Comparison of ENCODE assay signal across 16 mouse cellular contexts in the genomic region with DNA sequence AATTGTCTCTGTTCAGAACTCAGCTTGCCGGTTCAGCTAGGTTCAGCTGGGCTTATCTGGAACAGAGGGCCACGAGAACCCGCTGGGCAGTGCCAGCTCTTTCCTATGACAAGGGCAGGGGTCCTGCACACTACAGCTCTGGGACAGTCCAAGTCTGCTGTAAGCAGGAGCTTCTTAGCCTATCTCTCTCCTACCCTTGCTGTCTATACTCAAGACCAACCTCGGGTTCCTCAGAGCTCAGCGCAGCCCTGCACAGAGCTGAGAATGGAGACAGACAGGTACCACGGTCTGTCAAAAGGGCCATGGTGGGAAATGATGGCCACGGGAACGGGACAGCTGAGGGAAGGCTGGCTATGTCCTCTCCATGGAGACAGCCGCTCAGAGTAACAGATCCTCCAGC. TPM values are rescaled to one million over a fixed set of nuclear protein-coding genes. Genes with fewer than 3 reads are reported as not detected.
DNase-seq lines count a peak whose midpoint lies in the region; ATAC-seq and TF ChIP-seq lines count a peak whose summit lies in the region.
"Had no signal": no experiment of that assay in that cellular context is flagged by ENCODE, and none has a peak within 500 bp of the region (broad histone marks: within the 10 kb centered on the region; RNA-seq: fewer than 3 reads in every experiment).

No protein-coding gene starts in this region.

- H3K27me3 ChIP-seq in limb, embryonic 13.5 days = peaks cover 49% of the 10 kb centered on the region
- peaks cover 54% of the 10 kb centered on the region for H3K27me3 ChIP-seq in limb, embryonic 10.5 days (ENCODE audit: low read depth, poor library complexity, severe bottlenecking)
- no peaks in the 10 kb centered on the region for H3K27me3 ChIP-seq in forebrain, embryonic 16.5 days (replicated peaks; ENCODE audit: control insufficient read depth, insufficient read depth, low read length)
- no peaks in the 10 kb centered on the region for H3K27me3 ChIP-seq in hindbrain, postnatal 0 days (ENCODE audit: insufficient read depth, low read length)

- H3K9me3 ChIP-seq in limb, embryonic 13.5 days = no peaks in the 10 kb centered on the region
- no peaks in the 10 kb centered on the region for H3K9me3 ChIP-seq in limb, embryonic 10.5 days (replicated peaks)
- no peaks in the 10 kb centered on the region for H3K9me3 ChIP-seq in forebrain, embryonic 16.5 days (ENCODE audit: control insufficient read depth, low read length)
- no peaks in the 10 kb centered on the region for H3K9me3 ChIP-seq in hindbrain, postnatal 0 days (ENCODE audit: low read length)
- H3K9me3 ChIP-seq: embryonic facial prominence, embryonic 15.5 days; intestine, embryonic 15.5 days had no signal

- no peak for DNase-seq in limb, embryonic 10.5 days (ENCODE audit: low spot score)
- DNase-seq in hindbrain, postnatal 0 days (ENCODE audit: low spot score) = no peak
- no peak for DNase-seq in cerebellum, adult 8-10 months
- DNase-seq: thymus, postnatal 36 days had no signal

- H3K36me3 ChIP-seq in limb, embryonic 13.5 days = peaks cover 8% of the 10 kb centered on the region
- peaks cover 8% of the 10 kb centered on the region for H3K36me3 ChIP-seq in limb, embryonic 10.5 days
- peaks cover 5% of the 10 kb centered on the region; the same call in 1 of the 2 replicates for H3K36me3 ChIP-seq in forebrain, embryonic 16.5 days (ENCODE audit: control insufficient read depth, insufficient read depth)
- H3K36me3 ChIP-seq in hindbrain, postnatal 0 days (ENCODE audit: insufficient read depth, low read length) = 0 out of 2 replicates have a peak, but pooled peaks cover 6% of the 10 kb centered on the region
- H3K36me3 ChIP-seq: intestine, embryonic 15.5 days had no signal

- H3K4me3 ChIP-seq in limb, embryonic 13.5 days = no peak overlapping the region
- H3K4me3 ChIP-seq in limb, embryonic 10.5 days = no peak overlapping the region
- H3K4me3 ChIP-seq in forebrain, embryonic 16.5 days (replicated peaks; ENCODE audit: low read length) = peak overlapping the region; percentile 65
- peak overlapping the region; percentile 53 for H3K4me3 ChIP-seq in hindbrain, postnatal 0 days (ENCODE audit: low read length)
- peak overlapping the region; percentile 29 for H3K4me3 ChIP-seq in olfactory bulb, adult 2 months (ENCODE audit: insufficient read depth, low read depth, low read length)
- H3K4me3 ChIP-seq: embryonic facial prominence, embryonic 15.5 days; intestine, embryonic 15.5 days had no signal

- ATAC-seq in limb, embryonic 13.5 days (ENCODE audit: low FRiP score, low read depth) = no peak
- ATAC-seq in forebrain, embryonic 16.5 days = no peak
- ATAC-seq in hindbrain, postnatal 0 days = no peak
- ATAC-seq in frontal cortex, adult (ENCODE audit: low TSS enrichment) = no peak

- no peak for TF ChIP-seq CTCF in hindbrain, postnatal 0 days (IDR thresholded peaks at IDR 0.05; ENCODE audit: low read depth)
- TF ChIP-seq CTCF in olfactory bulb, adult 2 months (IDR thresholded peaks at IDR 0.05; ENCODE audit: insufficient read depth, low read depth, low read length) = no peak

- no peak overlapping the region for H3K27ac ChIP-seq in limb, embryonic 13.5 days
- no peak overlapping the region for H3K27ac ChIP-seq in limb, embryonic 10.5 days
- H3K27ac ChIP-seq in forebrain, embryonic 16.5 days (ENCODE audit: low read length) = peak overlapping the region; percentile 19; the same call in 1 of the 2 replicates
- H3K27ac ChIP-seq in hindbrain, postnatal 0 days = 0 out of 2 replicates have a peak overlapping the region, but pooled peaks have one; percentile 97
- H3K27ac ChIP-seq in olfactory bulb, adult 2 months (ENCODE audit: insufficient read depth, low read depth, low read length) = peak overlapping the region; percentile 100; the same call in 1 of the 2 replicates
- H3K27ac ChIP-seq: embryonic facial prominence, embryonic 15.5 days; intestine, embryonic 15.5 days; liver, embryonic 14.5 days had no signal

- no peak for TF ChIP-seq POLR2A in olfactory bulb, adult 2 months (IDR thresholded peaks at IDR 0.05; ENCODE audit: insufficient read depth, low read depth, low read length)

- WGBS in limb, embryonic 13.5 days = 80% methylated on average over 9 of the region's 9 CpGs
- 88% methylated on average over 9 of the region's 9 CpGs for WGBS in limb, embryonic 10.5 days
- WGBS in forebrain, embryonic 16.5 days = 82% methylated on average over 9 of the region's 9 CpGs
- WGBS in hindbrain, postnatal 0 days = 62% methylated on average over 9 of the region's 9 CpGs
- WGBS in olfactory bulb, adult 2 months = 57% methylated on average over 9 of the region's 9 CpGs

- H3K4me2 ChIP-seq in limb, embryonic 13.5 days (replicated peaks) = no peak overlapping the region
- peak overlapping the region; percentile 71 for H3K4me2 ChIP-seq in forebrain, embryonic 16.5 days (ENCODE audit: low read length)
- peak overlapping the region; percentile 77 for H3K4me2 ChIP-seq in hindbrain, postnatal 0 days (ENCODE audit: low read depth, low read length)

- 0 out of 2 replicates have a peak overlapping the region, but pooled peaks have one; percentile 48 for H3K9ac ChIP-seq in limb, embryonic 13.5 days
- peak overlapping the region; percentile 82 for H3K9ac ChIP-seq in forebrain, embryonic 16.5 days (replicated peaks; ENCODE audit: low read depth, low read length)
- peak overlapping the region; percentile 71; the same call in 1 of the 2 replicates for H3K9ac ChIP-seq in hindbrain, postnatal 0 days (replicated peaks; ENCODE audit: low read length)
- H3K9ac ChIP-seq: embryonic facial prominence, embryonic 15.5 days; intestine, embryonic 15.5 days; liver, embryonic 14.5 days had no signal

- peaks cover 40% of the 10 kb centered on the region for H3K4me1 ChIP-seq in limb, embryonic 13.5 days
- peaks cover 37% of the 10 kb centered on the region for H3K4me1 ChIP-seq in limb, embryonic 10.5 days
- peaks cover 54% of the 10 kb centered on the region for H3K4me1 ChIP-seq in forebrain, embryonic 16.5 days (replicated peaks; ENCODE audit: control insufficient read depth, insufficient read depth, low read length)
- H3K4me1 ChIP-seq in hindbrain, postnatal 0 days (ENCODE audit: insufficient read depth, low read length) = peaks cover 24% of the 10 kb centered on the region
- H3K4me1 ChIP-seq in olfactory bulb, adult 2 months (ENCODE audit: control insufficient read depth, insufficient read depth, low read length) = peaks cover 61% of the 10 kb centered on the region

RNA-seq across cellular contexts. Expression of a gene that starts 2.6 kb away (rescaled TPM):
- polyA plus RNA-seq in limb, embryonic 13.5 days (2015; fragmentation: Nextera tagmentation; extraction: Ambion mirVana) = 1.2 and 2.5 TPM in 2 replicates
- 0.35 and 0.59 TPM in 2 replicates for polyA plus RNA-seq in limb, embryonic 10.5 days (2016; fragmentation: Nextera tagmentation; extraction: Ambion mirVana)
- 62.5 and 71.1 TPM in 2 replicates for polyA plus RNA-seq in forebrain, embryonic 16.5 days (2015; fragmentation: Nextera tagmentation; extraction: Ambion mirVana)
- 84.0 and 84.9 TPM in 2 replicates for total RNA-seq in hindbrain, postnatal 0 days (2014; rRNA removed)
- 54.7 and 56.7 TPM in 2 replicates for polyA plus RNA-seq in hindbrain, postnatal 0 days (2015; fragmentation: Nextera tagmentation; extraction: Ambion mirVana)
- not detected in 2 replicates for polyA plus RNA-seq in olfactory bulb, adult 2 months (2012; ENCODE audit: insufficient read depth, insufficient read length, low replicate concordance, missing spikeins)
- total RNA-seq: megakaryocyte progenitor cell, adult 5-6 weeks had no signal

RNA-seq across cellular contexts. Expression of a gene that starts 22.6 kb away (rescaled TPM):
- 33.1 and 37.7 TPM in 2 replicates for polyA plus RNA-seq in limb, embryonic 13.5 days (2015; fragmentation: Nextera tagmentation; extraction: Ambion mirVana)
- polyA plus RNA-seq in limb, embryonic 10.5 days (2016; fragmentation: Nextera tagmentation; extraction: Ambion mirVana) = 70.3 and 85.2 TPM in 2 replicates
- 28.2 and 32.2 TPM in 2 replicates for polyA plus RNA-seq in forebrain, embryonic 16.5 days (2015; fragmentation: Nextera tagmentation; extraction: Ambion mirVana)
- total RNA-seq in hindbrain, postnatal 0 days (2014; rRNA removed) = 44.0 and 53.5 TPM in 2 replicates
- polyA plus RNA-seq in hindbrain, postnatal 0 days (2015; fragmentation: Nextera tagmentation; extraction: Ambion mirVana) = 31.3 and 34.7 TPM in 2 replicates
- polyA plus RNA-seq in olfactory bulb, adult 2 months (2012; ENCODE audit: insufficient read depth, insufficient read length, low replicate concordance, missing spikeins) = not detected in 2 replicates

RNA-seq across cellular contexts. Expression of a gene that starts 35.2 kb away (rescaled TPM):
- polyA plus RNA-seq in limb, embryonic 13.5 days (2015; fragmentation: Nextera tagmentation; extraction: Ambion mirVana) = not detected in 2 replicates
- not detected in 2 replicates for polyA plus RNA-seq in limb, embryonic 10.5 days (2016; fragmentation: Nextera tagmentation; extraction: Ambion mirVana)
- not detected in 2 replicates for polyA plus RNA-seq in forebrain, embryonic 16.5 days (2015; fragmentation: Nextera tagmentation; extraction: Ambion mirVana)
- not detected in 2 replicates for total RNA-seq in hindbrain, postnatal 0 days (2014; rRNA removed)
- not detected in 2 replicates for polyA plus RNA-seq in hindbrain, postnatal 0 days (2015; fragmentation: Nextera tagmentation; extraction: Ambion mirVana)
- polyA plus RNA-seq in olfactory bulb, adult 2 months (2012; ENCODE audit: insufficient read depth, insufficient read length, low replicate concordance, missing spikeins) = not detected in 2 replicates
- total RNA-seq: ES-E14; gastrocnemius, adult 8-10 months; left cerebral cortex, adult 8-10 months; megakaryocyte progenitor cell, adult 5-6 weeks had no signal
- polyA plus RNA-seq: embryonic facial prominence, embryonic 15.5 days; intestine, embryonic 15.5 days; liver, embryonic 14.5 days; spleen, adult 2 months had no signal

RNA-seq across cellular contexts. Expression of a gene that starts 55.1 kb away (rescaled TPM):
- 5.5 and 7.8 TPM in 2 replicates for polyA plus RNA-seq in limb, embryonic 13.5 days (2015; fragmentation: Nextera tagmentation; extraction: Ambion mirVana)
- 2.6 and 3.3 TPM in 2 replicates for polyA plus RNA-seq in limb, embryonic 10.5 days (2016; fragmentation: Nextera tagmentation; extraction: Ambion mirVana)
- polyA plus RNA-seq in forebrain, embryonic 16.5 days (2015; fragmentation: Nextera tagmentation; extraction: Ambion mirVana) = 7.9 and 8.1 TPM in 2 replicates
- total RNA-seq in hindbrain, postnatal 0 days (2014; rRNA removed) = 27.7 and 29.3 TPM in 2 replicates
- polyA plus RNA-seq in hindbrain, postnatal 0 days (2015; fragmentation: Nextera tagmentation; extraction: Ambion mirVana) = 23.9 and 24.2 TPM in 2 replicates
- not detected in 2 replicates for polyA plus RNA-seq in olfactory bulb, adult 2 months (2012; ENCODE audit: insufficient read depth, insufficient read length, low replicate concordance, missing spikeins)
- total RNA-seq: megakaryocyte progenitor cell, adult 5-6 weeks had no signal

RNA-seq across cellular contexts. Expression of a gene that starts 56.5 kb away (rescaled TPM):
- polyA plus RNA-seq in limb, embryonic 13.5 days (2015; fragmentation: Nextera tagmentation; extraction: Ambion mirVana) = 99.0 and 102 TPM in 2 replicates
- 125 and 132 TPM in 2 replicates for polyA plus RNA-seq in limb, embryonic 10.5 days (2016; fragmentation: Nextera tagmentation; extraction: Ambion mirVana)
- polyA plus RNA-seq in forebrain, embryonic 16.5 days (2015; fragmentation: Nextera tagmentation; extraction: Ambion mirVana) = 101 and 107 TPM in 2 replicates
- 62.8 and 77.5 TPM in 2 replicates for total RNA-seq in hindbrain, postnatal 0 days (2014; rRNA removed)
- polyA plus RNA-seq in hindbrain, postnatal 0 days (2015; fragmentation: Nextera tagmentation; extraction: Ambion mirVana) = 74.1 and 80.2 TPM in 2 replicates
- not detected in 2 replicates for polyA plus RNA-seq in olfactory bulb, adult 2 months (2012; ENCODE audit: insufficient read depth, insufficient read length, low replicate concordance, missing spikeins)

Comparison
In these comparisons a context has a peak if more than half of its experiments do, and no peak if none do; other contexts are left out.
1. H3K27ac ChIP-seq: peak in forebrain, embryonic 16.5 days (single experiment), hindbrain, postnatal 0 days (single experiment) and olfactory bulb, adult 2 months (single experiment); none in limb, embryonic 13.5 days (single experiment) and limb, embryonic 10.5 days (single experiment).
2. H3K4me3 ChIP-seq: peak in forebrain, embryonic 16.5 days (single experiment), hindbrain, postnatal 0 days (single experiment) and olfactory bulb, adult 2 months (single experiment); none in limb, embryonic 13.5 days (single experiment) and limb, embryonic 10.5 days (single experiment).
3. RNA of a gene that starts 2.6 kb away (polyA plus RNA-seq): 62.5 to 71.1 TPM in forebrain, embryonic 16.5 days and 54.7 to 56.7 TPM in hindbrain, postnatal 0 days; 1.2 to 2.5 TPM in limb, embryonic 13.5 days, 0.35 to 0.59 TPM in limb, embryonic 10.5 days and not detected in olfactory bulb, adult 2 months; every median in the first group is over 10 times any median in the second.
4. Peak in every context shown above with its lines, with median percentiles within 50 percentile points of each other: H3K9ac ChIP-seq.